Mouse (Mus musculus): ENCODE measurements around the gene Pfkm. TPM values are rescaled to one million over a fixed set of nuclear protein-coding genes. Genes with fewer than 3 reads are reported as not detected.

Gene Pfkm
- total and polyA plus RNA-seq, 3 experiments: 23.5 to 37.9 (median 29.6) TPM

GRCm38 (mm10) chr15:98154146-98154545, 61.8 kb downstream of the Pfkm start:
- Histone ChIP-seq H3K9me3 (replicated peaks; ENCODE audit: low read length) (no peaks in the 10 kb centered on the region), H3K27me3 (replicated peaks) (peaks cover 4% of the 10 kb centered on the region), H3K4me1 (ENCODE audit: control insufficient read depth in 1 of 2, insufficient read depth in 2 of 2) (peaks cover 8 to 29% of the 10 kb centered on the region in 2 experiments; a peak in 3 of 4 replicates), H3K4me3 (replicated peaks in 1 of 3; ENCODE audit: low read depth in 2 of 3, low read length in 2 of 3, poor library complexity in 1 of 3) (no peak overlapping the region), H3K4me2 (ENCODE audit: insufficient read depth, low read depth, poor library complexity, severe bottlenecking) (no peak overlapping the region), H3K36me3 (replicated peaks in 1 of 2; ENCODE audit: control insufficient read depth in 1 of 2, insufficient read depth in 1 of 2, low read length in 1 of 2) (no peaks in the 10 kb centered on the region), H3K27ac (ENCODE audit: insufficient read depth, low read depth) (no peak overlapping the region), H3K79me2 (replicated peaks; ENCODE audit: control insufficient read depth, extremely low read depth, insufficient read depth, poor library complexity, severe bottlenecking) (no peaks in the 10 kb centered on the region), H3K9ac (ENCODE audit: insufficient read depth, low read depth) (no peak overlapping the region)
- TF ChIP-seq TCF12 (IDR thresholded peaks at IDR 0.05; ENCODE audit: low read depth, low read length): no peak
- no peak for TF ChIP-seq MAZ (IDR thresholded peaks at IDR 0.05; ENCODE audit: low read depth, low read length)
- no peak for TF ChIP-seq USF2 (conservative IDR thresholded peaks at IDR 0.05; ENCODE audit: low read depth, low read length)
- no peak for TF ChIP-seq POLR2AphosphoS2 (IDR thresholded peaks at IDR 0.05; ENCODE audit: low read depth, low read length)
- TF ChIP-seq ETS1 (conservative IDR thresholded peaks at IDR 0.05; ENCODE audit: low read depth, low read length): no peak
- TF ChIP-seq EP300 (IDR thresholded peaks at IDR 0.05; ENCODE audit: low read length): no peak
- no peak for TF ChIP-seq CTCF (conservative IDR thresholded peaks at IDR 0.05 in 1 of 2, IDR thresholded peaks at IDR 0.05 in 1 of 2; ENCODE audit: low read depth in 2 of 2, low read length in 2 of 2)
- no peak for TF ChIP-seq GABPA (IDR thresholded peaks at IDR 0.05; ENCODE audit: insufficient replicate concordance, low read depth, low read length)
- no peak for TF ChIP-seq ZKSCAN1 (IDR thresholded peaks at IDR 0.05; ENCODE audit: borderline replicate concordance, low read depth, low read length)
- TF ChIP-seq UBTF (IDR thresholded peaks at IDR 0.05; ENCODE audit: low read depth, low read length): no peak
- TF ChIP-seq ELF1 (IDR thresholded peaks at IDR 0.05; ENCODE audit: low read depth, low read length): no peak
- no peak for TF ChIP-seq BHLHE40 (IDR thresholded peaks at IDR 0.05; ENCODE audit: low read depth, low read length)
- TF ChIP-seq POLR2A (IDR thresholded peaks at IDR 0.05; ENCODE audit: low read depth, low read length): no peak
- no peak for TF ChIP-seq JUND (conservative IDR thresholded peaks at IDR 0.05; ENCODE audit: low read depth, low read length)
- no peak for TF ChIP-seq CHD2 (IDR thresholded peaks at IDR 0.05; ENCODE audit: low read length)
- no peak for TF ChIP-seq USF1 (IDR thresholded peaks at IDR 0.05; ENCODE audit: low read depth, low read length)
- no peak for DNase-seq (ENCODE audit: extremely low read depth)
- in situ Hi-C loops (cut with MboI; ENCODE audit: low pct_ligation_motif_present, low pct_unique_long_range_greater_than_20kb, low sequenced_read_pairs) (loop anchor here (5.0 to 25.0 kb wide), 3 partner anchors 62 to 292 kb away; partner anchors contain the start of genes Pfkm, Senp1 and Tmem106c), dilution Hi-C loops (cut with MboI; ENCODE audit: extremely low pct_ligation_motif_present, extremely low pct_unique_long_range_greater_than_20kb, low sequenced_read_pairs) (no loop called here)

GRCm38 (mm10) chr15:98154631-98155030, 62.2 kb downstream of the Pfkm start:
- Histone ChIP-seq H3K27me3 (replicated peaks) (peaks cover 4% of the 10 kb centered on the region), H3K9me3 (replicated peaks; ENCODE audit: low read length) (no peaks in the 10 kb centered on the region), H3K4me3 (replicated peaks in 1 of 3; ENCODE audit: low read depth in 2 of 3, low read length in 2 of 3, poor library complexity in 1 of 3) (no peak overlapping the region), H3K9ac (ENCODE audit: insufficient read depth, low read depth) (no peak overlapping the region), H3K4me1 (ENCODE audit: control insufficient read depth in 1 of 2, insufficient read depth in 2 of 2) (peaks cover 8 to 29% of the 10 kb centered on the region in 2 experiments; a peak in 3 of 4 replicates), H3K4me2 (ENCODE audit: insufficient read depth, low read depth, poor library complexity, severe bottlenecking) (no peak overlapping the region), H3K36me3 (replicated peaks in 1 of 2; ENCODE audit: control insufficient read depth in 1 of 2, insufficient read depth in 1 of 2, low read length in 1 of 2) (no peaks in the 10 kb centered on the region), H3K27ac (ENCODE audit: insufficient read depth, low read depth) (no peak overlapping the region), H3K79me2 (replicated peaks; ENCODE audit: control insufficient read depth, extremely low read depth, insufficient read depth, poor library complexity, severe bottlenecking) (no peaks in the 10 kb centered on the region)
- TF ChIP-seq POLR2A (IDR thresholded peaks at IDR 0.05; ENCODE audit: low read depth, low read length): no peak
- TF ChIP-seq ETS1 (conservative IDR thresholded peaks at IDR 0.05; ENCODE audit: low read depth, low read length): no peak
- no peak for TF ChIP-seq MEF2A (IDR thresholded peaks at IDR 0.05; ENCODE audit: borderline replicate concordance, low read depth, low read length)
- TF ChIP-seq IRF4 (IDR thresholded peaks at IDR 0.05; ENCODE audit: low read depth, low read length): no peak
- no peak for TF ChIP-seq ELF1 (IDR thresholded peaks at IDR 0.05; ENCODE audit: low read depth, low read length)
- no peak for TF ChIP-seq ZMIZ1 (IDR thresholded peaks at IDR 0.05; ENCODE audit: low read depth, low read length)
- no peak for TF ChIP-seq JUN (IDR thresholded peaks at IDR 0.05; ENCODE audit: insufficient read depth, low read depth, low read length)
- DNase-seq (ENCODE audit: extremely low read depth): no peak
- in situ Hi-C loops (cut with MboI; ENCODE audit: low pct_ligation_motif_present, low pct_unique_long_range_greater_than_20kb, low sequenced_read_pairs): loop anchor here (5.0 to 25.0 kb wide), 3 partner anchors 62 to 292 kb away; partner anchors contain the start of genes Pfkm, Senp1 and Tmem106c
- dilution Hi-C loops (cut with MboI; ENCODE audit: extremely low pct_ligation_motif_present, extremely low pct_unique_long_range_greater_than_20kb, low sequenced_read_pairs): no loop called here

All from CH12.LX (cell line).